ENCODE assay signal across 7 mouse cellular contexts in the genomic region with DNA sequence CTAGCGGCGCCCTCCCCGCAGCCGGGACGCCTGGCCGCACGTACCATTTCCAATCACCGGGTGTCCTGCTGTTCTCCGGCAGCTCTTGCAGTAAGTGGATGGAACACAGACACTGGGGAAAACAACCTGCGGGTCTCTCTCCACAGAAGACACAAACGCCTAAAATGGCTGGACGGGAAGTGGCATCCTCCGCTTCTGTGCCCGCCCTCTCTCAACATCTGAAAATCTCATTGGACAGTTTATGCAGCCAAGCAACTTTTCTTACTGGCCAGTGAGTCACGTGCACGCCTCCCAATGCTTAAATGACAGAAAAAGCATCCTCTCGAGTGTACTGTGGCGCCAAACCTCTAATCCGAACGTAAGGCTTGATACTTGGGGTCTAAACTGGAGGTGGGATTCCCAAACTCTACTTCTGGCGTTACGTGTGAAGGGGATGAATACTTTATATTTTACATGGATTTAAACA. TPM values are rescaled to one million over a fixed set of nuclear protein-coding genes. Genes with fewer than 3 reads are reported as not detected.
DNase-seq lines count a peak whose midpoint lies in the region; ATAC-seq and TF ChIP-seq lines count a peak whose summit lies in the region.

A gene (minus strand): TSS at position 194 of the 466 bp plus-strand sequence.

- H3K9ac ChIP-seq in intestine, postnatal 0 days (ENCODE audit: low read depth, low read length), result peak within 1 kb of the TSS; percentile 90
- peak within 1 kb of the TSS; percentile 98 for H3K9ac ChIP-seq in midbrain, embryonic 12.5 days (replicated peaks)

- no peaks in the 10 kb centered on the region; the same call in 1 of the 2 replicates for H3K9me3 ChIP-seq in embryonic facial prominence, embryonic 10.5 days
- H3K9me3 ChIP-seq in intestine, postnatal 0 days (ENCODE audit: control insufficient read depth), result no peaks in the 10 kb centered on the region
- H3K9me3 ChIP-seq in midbrain, embryonic 12.5 days, result no peaks in the 10 kb centered on the region

- H3K27ac ChIP-seq in embryonic facial prominence, embryonic 10.5 days (replicated peaks), result peak within 1 kb of the TSS; percentile 95
- peak within 1 kb of the TSS; percentile 97 for H3K27ac ChIP-seq in intestine, postnatal 0 days (ENCODE audit: low read depth, low read length)
- peak within 1 kb of the TSS; percentile 92 for H3K27ac ChIP-seq in midbrain, embryonic 12.5 days (replicated peaks)
- peak within 1 kb of the TSS; percentile 88 for H3K27ac ChIP-seq in small intestine, adult 2 months (ENCODE audit: insufficient read depth, low read depth, low read length)

- H3K36me3 ChIP-seq in embryonic facial prominence, embryonic 10.5 days (replicated peaks), result peaks cover 34% of the 10 kb centered on the region
- H3K36me3 ChIP-seq in intestine, postnatal 0 days (ENCODE audit: control insufficient read depth, insufficient read depth), result 0 out of 2 replicates have a peak, but pooled peaks cover 6% of the 10 kb centered on the region
- peaks cover 23% of the 10 kb centered on the region for H3K36me3 ChIP-seq in midbrain, embryonic 12.5 days
- peaks cover 9% of the 10 kb centered on the region for H3K36me3 ChIP-seq in small intestine, adult 2 months (ENCODE audit: control insufficient read depth, insufficient read depth, low read length)

- H3K4me2 ChIP-seq in intestine, postnatal 0 days (replicated peaks; ENCODE audit: low read depth), result peak within 1 kb of the TSS; percentile 74
- H3K4me2 ChIP-seq in midbrain, embryonic 12.5 days (replicated peaks), result peak within 1 kb of the TSS; percentile 65

- TF ChIP-seq CTCF in intestine, postnatal 0 days (IDR thresholded peaks at IDR 0.05; ENCODE audit: low read depth), result no peak
- no peak for TF ChIP-seq CTCF in small intestine, adult 2 months (IDR thresholded peaks at IDR 0.05; ENCODE audit: extremely low read depth, insufficient read length, insufficient replicate concordance, low read depth, low read length)

- H3K27me3 ChIP-seq in embryonic facial prominence, embryonic 10.5 days (replicated peaks; ENCODE audit: low read depth, poor library complexity, severe bottlenecking), result no peaks in the 10 kb centered on the region
- H3K27me3 ChIP-seq in intestine, postnatal 0 days (replicated peaks; ENCODE audit: control insufficient read depth, insufficient read depth, low read length), result no peaks in the 10 kb centered on the region
- H3K27me3 ChIP-seq in midbrain, embryonic 12.5 days, result no peaks in the 10 kb centered on the region
- H3K27me3 ChIP-seq in small intestine, adult 2 months (ENCODE audit: control insufficient read depth, insufficient read depth, low read length), result no peaks in the 10 kb centered on the region

- H3K4me1 ChIP-seq in embryonic facial prominence, embryonic 10.5 days, result peaks cover 22% of the 10 kb centered on the region
- peaks cover 4% of the 10 kb centered on the region; the same call in 1 of the 2 replicates for H3K4me1 ChIP-seq in intestine, postnatal 0 days (replicated peaks; ENCODE audit: control insufficient read depth, insufficient read depth, low read length)
- peaks cover 24% of the 10 kb centered on the region for H3K4me1 ChIP-seq in midbrain, embryonic 12.5 days
- H3K4me1 ChIP-seq in small intestine, adult 2 months (ENCODE audit: control insufficient read depth, insufficient read depth, insufficient read length, low read length), result peaks cover 14% of the 10 kb centered on the region; the same call in 1 of the 2 replicates

- peak; percentile 91 for ATAC-seq in intestine, postnatal 0 days
- peak; percentile 97 for ATAC-seq in midbrain, embryonic 12.5 days (ENCODE audit: low FRiP score, low read depth)

- DNase-seq in adrenal gland, postnatal 10 days, result peak; percentile 88
- DNase-seq in embryonic facial prominence, embryonic 10.5 days (ENCODE audit: low spot score), result peak; percentile 88
- peak; percentile 65 for DNase-seq in gonadal fat pad, adult 2 months (ENCODE audit: low read depth)
- peak; percentile 84 for DNase-seq in left cerebral cortex, postnatal 4 days

- peak within 1 kb of the TSS; percentile 97 for H3K4me3 ChIP-seq in embryonic facial prominence, embryonic 10.5 days
- peak within 1 kb of the TSS; percentile 80 for H3K4me3 ChIP-seq in intestine, postnatal 0 days (ENCODE audit: low read depth, low read length)
- peak within 1 kb of the TSS; percentile 95 for H3K4me3 ChIP-seq in midbrain, embryonic 12.5 days
- H3K4me3 ChIP-seq in small intestine, adult 2 months (ENCODE audit: low read depth, low read length), result peak within 1 kb of the TSS; percentile 91

- intact Hi-C loops in left cerebral cortex, postnatal 4 days (cut with DNase I), result no loop called here

- TF ChIP-seq POLR2A in small intestine, adult 2 months (IDR thresholded peaks at IDR 0.05; ENCODE audit: low read depth, low read length), result peak; percentile 80

- WGBS in embryonic facial prominence, embryonic 10.5 days, result under 1% methylated on average over 22 of the region's 22 CpGs
- 0% methylated on average over 22 of the region's 22 CpGs for WGBS in intestine, postnatal 0 days
- WGBS in midbrain, embryonic 12.5 days, result under 1% methylated on average over 22 of the region's 22 CpGs
- WGBS in small intestine, adult 2 months, result under 1% methylated on average over 22 of the region's 22 CpGs

RNA-seq across cellular contexts. Expression of the gene that starts here (rescaled TPM):
- total RNA-seq in adrenal gland, postnatal 10 days (2021), result 10 to 100 TPM; 37.0 to 48.3 TPM
- polyA plus RNA-seq in embryonic facial prominence, embryonic 10.5 days (2016; fragmentation: Nextera tagmentation; extraction: Ambion mirVana), result 49.7 and 51.9 TPM in 2 replicates
- 10.6 and 11.9 TPM in 2 replicates for polyA plus RNA-seq in gonadal fat pad, adult 2 months (2012; rRNA removed)
- 13.9 and 16.7 TPM in 2 replicates for polyA plus RNA-seq in intestine, postnatal 0 days (2015; fragmentation: Nextera tagmentation; extraction: Ambion mirVana)
- 10 to 100 TPM; 78.3 to 86.9 TPM for total RNA-seq in left cerebral cortex, postnatal 4 days (2021)
- polyA plus RNA-seq in midbrain, embryonic 12.5 days (2016; fragmentation: Nextera tagmentation; extraction: Ambion mirVana), result 52.0 and 55.5 TPM in 2 replicates
- 2.7 and 6.1 TPM in 2 replicates for polyA plus RNA-seq in small intestine, adult 2 months (2012; rRNA removed)

Comparison
In these comparisons a context has a peak if more than half of its experiments do, and no peak if none do; other contexts are left out.
1. Peak in every context shown above with its lines: DNase-seq, ATAC-seq, H3K4me3 ChIP-seq and H3K27ac ChIP-seq.